Mouse (Mus musculus): ENCODE measurements at regions not wholly inside any gene's neighbourhood (a gene's known extent, or its start where the extent isn't known, plus 50 kb on each side); places are given as distances from the start of the nearest gene placed in this dataset.
"Not testable (repeated sequence)": the region's sequence is repeated elsewhere in the genome, so short reads cannot be mapped to it uniquely, and the experiment has no call there.

GRCm38 (mm10) chr1:23316288-23316687 is 81.3 kb downstream of the Ogfrl1 start:
- 76% methylated on average over 2 of the region's 2 CpGs for WGBS (ENCODE audit: insufficient replicate concordance)
- H3K27me3 ChIP-seq (ENCODE audit: control insufficient read depth, insufficient read depth, low read depth, low read length); H3K4me2 ChIP-seq (ENCODE audit: low read depth, low read length); H3K27ac ChIP-seq (ENCODE audit: low read length); H3K36me3 ChIP-seq (ENCODE audit: control insufficient read depth, insufficient read depth); H3K4me1 ChIP-seq (ENCODE audit: control insufficient read depth, low read depth, low read length); H3K9me3 ChIP-seq (replicated peaks; ENCODE audit: control insufficient read depth, low read length); H3K9ac ChIP-seq (ENCODE audit: low read depth, low read length); ATAC-seq (ENCODE audit: low read depth); H3K4me3 ChIP-seq (ENCODE audit: low read depth, low read length): not testable (repeated sequence)

GRCm38 (mm10) chr1:23314863-23315262 is 82.7 kb downstream of the Ogfrl1 start:
- ATAC-seq (ENCODE audit: low read depth); H3K27ac ChIP-seq (ENCODE audit: low read length); H3K9ac ChIP-seq (ENCODE audit: low read depth, low read length); H3K4me2 ChIP-seq (ENCODE audit: low read depth, low read length); H3K36me3 ChIP-seq (ENCODE audit: control insufficient read depth, insufficient read depth); H3K4me3 ChIP-seq (ENCODE audit: low read depth, low read length); H3K4me1 ChIP-seq (ENCODE audit: control insufficient read depth, low read depth, low read length); H3K27me3 ChIP-seq (ENCODE audit: control insufficient read depth, insufficient read depth, low read depth, low read length); H3K9me3 ChIP-seq (replicated peaks; ENCODE audit: control insufficient read depth, low read length): not testable (repeated sequence)
- 17% methylated on average over 2 of the region's 2 CpGs for WGBS (ENCODE audit: insufficient replicate concordance)

- no peaks in the 10 kb centered on the region for H3K9me3 ChIP-seq (replicated peaks; ENCODE audit: control insufficient read depth, low read length)
- no peak overlapping the region for H3K4me3 ChIP-seq (ENCODE audit: low read depth, low read length)
- H3K27me3 ChIP-seq (ENCODE audit: control insufficient read depth, insufficient read depth, low read depth, low read length): no peaks in the 10 kb centered on the region
- H3K36me3 ChIP-seq (ENCODE audit: control insufficient read depth, insufficient read depth): peaks cover 2% of the 10 kb centered on the region
- no peak overlapping the region for H3K27ac ChIP-seq (ENCODE audit: low read length)
- no peak overlapping the region for H3K9ac ChIP-seq (ENCODE audit: low read depth, low read length)
- no peak overlapping the region for H3K4me2 ChIP-seq (ENCODE audit: low read depth, low read length)
- WGBS (ENCODE audit: insufficient replicate concordance): 89% methylated on average over 1 of the region's 1 CpGs
- H3K4me1 ChIP-seq (ENCODE audit: control insufficient read depth, low read depth, low read length): no peaks in the 10 kb centered on the region
- ATAC-seq (ENCODE audit: low read depth): no peak
Observed at GRCm38 (mm10) chr1:23292718-23293117, 104.9 kb downstream of the Ogfrl1 start.

- no peak overlapping the region for H3K9ac ChIP-seq (ENCODE audit: low read depth, low read length)
- H3K27me3 ChIP-seq (ENCODE audit: control insufficient read depth, insufficient read depth, low read depth, low read length): no peaks in the 10 kb centered on the region
- H3K4me3 ChIP-seq (ENCODE audit: low read depth, low read length): no peak overlapping the region
- WGBS (ENCODE audit: insufficient replicate concordance): 24% methylated on average over 4 of the region's 4 CpGs
- ATAC-seq (ENCODE audit: low read depth): no peak
- no peaks in the 10 kb centered on the region for H3K9me3 ChIP-seq (replicated peaks; ENCODE audit: control insufficient read depth, low read length)
- H3K27ac ChIP-seq (ENCODE audit: low read length): no peak overlapping the region
- H3K4me1 ChIP-seq (ENCODE audit: control insufficient read depth, low read depth, low read length): peaks cover 21% of the 10 kb centered on the region
- peaks cover under 1% of the 10 kb centered on the region for H3K36me3 ChIP-seq (ENCODE audit: control insufficient read depth, insufficient read depth)
- H3K4me2 ChIP-seq (ENCODE audit: low read depth, low read length): no peak overlapping the region
Observed at GRCm38 (mm10) chr1:23286741-23287140, 110.8 kb downstream of the Ogfrl1 start.

- Histone ChIP-seq H3K9me3 (replicated peaks; ENCODE audit: control insufficient read depth, low read length) (no peaks in the 10 kb centered on the region), H3K4me2 (ENCODE audit: low read depth, low read length) (peak overlapping the region; percentile 56), H3K4me1 (ENCODE audit: control insufficient read depth, low read depth, low read length) (peaks cover 27% of the 10 kb centered on the region), H3K27ac (ENCODE audit: low read length) (peak overlapping the region; percentile 96), H3K27me3 (ENCODE audit: control insufficient read depth, insufficient read depth, low read depth, low read length) (no peaks in the 10 kb centered on the region), H3K4me3 (ENCODE audit: low read depth, low read length) (0 out of 2 replicates have a peak overlapping the region, but pooled peaks have one; percentile 3), H3K36me3 (ENCODE audit: control insufficient read depth, insufficient read depth) (no peaks in the 10 kb centered on the region; the same call in 1 of the 2 replicates), H3K9ac (ENCODE audit: low read depth, low read length) (peak overlapping the region; percentile 46)
- ATAC-seq (ENCODE audit: low read depth): no peak
- 73% methylated on average over 4 of the region's 4 CpGs for WGBS (ENCODE audit: insufficient replicate concordance)
Observed at GRCm38 (mm10) chr1:23282870-23283219, 114.7 kb downstream of the Ogfrl1 start.

- H3K36me3 ChIP-seq (ENCODE audit: control insufficient read depth, insufficient read depth): no peaks in the 10 kb centered on the region; the same call in 1 of the 2 replicates
- peak overlapping the region; percentile 46; the same call in 1 of the 2 replicates for H3K9ac ChIP-seq (ENCODE audit: low read depth, low read length)
- no peaks in the 10 kb centered on the region for H3K27me3 ChIP-seq (ENCODE audit: control insufficient read depth, insufficient read depth, low read depth, low read length)
- H3K9me3 ChIP-seq (replicated peaks; ENCODE audit: control insufficient read depth, low read length): no peaks in the 10 kb centered on the region
- peak overlapping the region; percentile 56 for H3K4me2 ChIP-seq (ENCODE audit: low read depth, low read length)
- H3K27ac ChIP-seq (ENCODE audit: low read length): peak overlapping the region; percentile 96
- WGBS (ENCODE audit: insufficient replicate concordance): 25% methylated on average over 2 of the region's 2 CpGs
- peak; percentile 100 for ATAC-seq (ENCODE audit: low read depth)
- H3K4me1 ChIP-seq (ENCODE audit: control insufficient read depth, low read depth, low read length): peaks cover 27% of the 10 kb centered on the region
- H3K4me3 ChIP-seq (ENCODE audit: low read depth, low read length): 0 out of 2 replicates have a peak overlapping the region, but pooled peaks have one; percentile 3
Observed at GRCm38 (mm10) chr1:23282215-23282869, 115.2 kb downstream of the Ogfrl1 start.

GRCm38 (mm10) chr1:23279827-23280226 is 117.7 kb downstream of the Ogfrl1 start:
- H3K36me3 ChIP-seq (ENCODE audit: control insufficient read depth, insufficient read depth): no peaks in the 10 kb centered on the region; the same call in 1 of the 2 replicates
- H3K27ac ChIP-seq (ENCODE audit: low read length): no peak overlapping the region
- no peak overlapping the region for H3K4me3 ChIP-seq (ENCODE audit: low read depth, low read length)
- peaks cover 24% of the 10 kb centered on the region for H3K4me1 ChIP-seq (ENCODE audit: control insufficient read depth, low read depth, low read length)
- ATAC-seq (ENCODE audit: low read depth): no peak
- no peaks in the 10 kb centered on the region for H3K27me3 ChIP-seq (ENCODE audit: control insufficient read depth, insufficient read depth, low read depth, low read length)
- no peak overlapping the region for H3K4me2 ChIP-seq (ENCODE audit: low read depth, low read length)
- H3K9me3 ChIP-seq (replicated peaks; ENCODE audit: control insufficient read depth, low read length): no peaks in the 10 kb centered on the region
- WGBS (ENCODE audit: insufficient replicate concordance): 71% methylated on average over 2 of the region's 2 CpGs
- no peak overlapping the region for H3K9ac ChIP-seq (ENCODE audit: low read depth, low read length)

- no peak for ATAC-seq (ENCODE audit: low read depth)
- Histone ChIP-seq H3K4me3 (ENCODE audit: low read depth, low read length) (no peak overlapping the region), H3K4me1 (ENCODE audit: control insufficient read depth, low read depth, low read length) (peaks cover 4% of the 10 kb centered on the region), H3K9me3 (replicated peaks; ENCODE audit: control insufficient read depth, low read length) (no peaks in the 10 kb centered on the region), H3K4me2 (ENCODE audit: low read depth, low read length) (no peak overlapping the region), H3K27ac (ENCODE audit: low read length) (no peak overlapping the region), H3K36me3 (ENCODE audit: control insufficient read depth, insufficient read depth) (peaks cover 2% of the 10 kb centered on the region), H3K9ac (ENCODE audit: low read depth, low read length) (no peak overlapping the region), H3K27me3 (ENCODE audit: control insufficient read depth, insufficient read depth, low read depth, low read length) (no peaks in the 10 kb centered on the region)
- WGBS (ENCODE audit: insufficient replicate concordance): 42% methylated on average over 6 of the region's 6 CpGs
Observed at GRCm38 (mm10) chr1:23272077-23272476, 125.5 kb downstream of the Ogfrl1 start.

GRCm38 (mm10) chr1:23270910-23271822 is 126.4 kb downstream of the Ogfrl1 start:
- Histone ChIP-seq H3K4me2 (ENCODE audit: low read depth, low read length) (no peak overlapping the region), H3K27ac (ENCODE audit: low read length) (no peak overlapping the region), H3K9me3 (replicated peaks; ENCODE audit: control insufficient read depth, low read length) (no peaks in the 10 kb centered on the region), H3K27me3 (ENCODE audit: control insufficient read depth, insufficient read depth, low read depth, low read length) (no peaks in the 10 kb centered on the region), H3K4me3 (ENCODE audit: low read depth, low read length) (no peak overlapping the region), H3K36me3 (ENCODE audit: control insufficient read depth, insufficient read depth) (peaks cover 2% of the 10 kb centered on the region), H3K4me1 (ENCODE audit: control insufficient read depth, low read depth, low read length) (peaks cover 4% of the 10 kb centered on the region), H3K9ac (ENCODE audit: low read depth, low read length) (no peak overlapping the region)
- WGBS (ENCODE audit: insufficient replicate concordance): 60% methylated on average over 6 of the region's 6 CpGs
- no peak for ATAC-seq (ENCODE audit: low read depth)

All from liver, embryonic 16.5 days (tissue).